Mouse (Mus musculus) cortical plate, adult 2 months (tissue): ENCODE measurements around the gene Mfsd14a.

Source experiments
- CTCF ChIP-seq: fragments of 200-500 bp; IDR thresholded peaks from 2 replicates; pipeline ENCODE4 v1.5.1; 2011; ENCODE audit warnings: mild to moderate bottlenecking, control low read depth, low read length; ENCODE audit not compliant: insufficient read depth; ENCODE audit errors: extremely low read depth
- POLR2A ChIP-seq: fragments of 200-500 bp; IDR thresholded peaks from 2 replicates; pipeline ENCODE4 v1.6.1; 2011; ENCODE audit warnings: mild to moderate bottlenecking, low read length, control low read depth; ENCODE audit not compliant: insufficient read depth; ENCODE audit errors: extremely low read depth

DNA sequence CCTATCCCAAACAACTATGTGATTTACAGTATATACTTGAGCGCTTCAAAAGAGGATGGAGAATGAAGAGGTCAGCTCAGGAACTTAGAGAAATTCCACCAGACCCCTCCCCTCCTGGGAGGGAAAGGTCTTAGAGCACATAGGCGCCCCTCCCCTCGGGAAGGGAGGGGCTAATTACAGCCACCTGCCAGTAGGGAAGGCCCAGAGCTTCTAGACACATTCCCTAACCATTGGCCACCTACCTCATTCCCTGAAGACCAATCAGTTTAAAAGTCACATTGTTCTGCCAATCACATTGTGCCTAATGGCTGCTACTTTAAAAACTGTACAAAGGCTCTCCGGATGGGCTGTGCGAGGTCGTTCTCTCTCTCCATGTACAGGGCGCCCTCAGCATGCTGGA, 39.8 kb downstream of the Mfsd14a start:
- TF ChIP-seq CTCF (no peak), POLR2A (no peak)
